Mouse (Mus musculus): ENCODE results near the gene Med14. TPM values are rescaled to one million over a fixed set of nuclear protein-coding genes. Genes with fewer than 3 reads are reported as not detected.

Med14 gene
- polyA plus RNA-seq (2015; fragmentation: Nextera tagmentation; extraction: Ambion mirVana), result 9.6 and 10.4 TPM in 2 replicates

DNA sequence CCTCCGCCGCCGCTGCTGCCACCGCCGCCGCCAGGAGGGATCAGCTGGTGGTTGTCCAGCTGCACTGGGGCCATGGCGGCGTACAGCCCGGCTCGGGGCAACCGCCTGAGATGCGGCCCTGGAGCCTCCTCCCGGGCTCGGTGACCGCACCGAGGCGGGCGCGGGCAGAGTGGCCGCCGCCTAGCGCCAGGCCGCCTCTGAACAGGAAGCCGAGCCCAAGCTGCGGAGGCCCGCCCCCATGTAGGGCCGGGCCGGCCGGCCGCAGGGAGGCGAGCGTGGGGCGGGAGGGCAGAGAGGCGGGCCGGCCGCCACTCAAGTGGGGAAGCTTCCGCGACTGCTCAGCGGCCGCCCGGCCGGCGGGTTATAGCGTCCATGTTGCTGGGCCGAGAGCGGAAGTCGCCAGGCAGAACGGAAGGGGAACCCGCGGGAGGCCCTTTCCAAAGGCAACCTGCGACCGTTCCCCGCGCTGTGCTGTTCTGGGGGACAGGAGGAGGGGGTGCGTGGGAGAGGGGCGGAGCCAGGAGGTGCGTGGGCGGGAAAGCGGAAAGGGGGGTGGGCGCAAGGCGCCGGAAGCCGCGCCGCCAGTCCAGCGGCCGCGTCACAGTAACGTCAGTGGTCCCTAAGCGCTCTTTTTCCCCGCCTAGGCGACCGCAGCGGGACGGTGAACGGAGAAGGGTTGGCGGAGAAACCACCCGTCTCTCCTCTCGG, at the start of gene Med14:
Gene Med14 (minus strand): TSS at position 448 of the 708 bp plus-strand sequence.
- Histone ChIP-seq H3K4me2 (ENCODE audit: low read length) (peak within 1 kb of the TSS; percentile 55), H3K9me3 (replicated peaks; ENCODE audit: low read length) (no peaks in the 10 kb centered on the region), H3K9ac (ENCODE audit: low read depth, low read length) (peak within 1 kb of the TSS; percentile 80), H3K4me3 (replicated peaks; ENCODE audit: low read depth, low read length) (peak within 1 kb of the TSS; percentile 59), H3K4me1 (replicated peaks; ENCODE audit: insufficient read depth, low read length) (no peaks in the 10 kb centered on the region), H3K27me3 (ENCODE audit: insufficient read depth, low read length) (no peaks in the 10 kb centered on the region), H3K36me3 (ENCODE audit: insufficient read depth, low read length) (no peaks in the 10 kb centered on the region), H3K27ac (peak within 1 kb of the TSS; percentile 96)
- ATAC-seq (replicated peaks; ENCODE audit: low FRiP score, low read depth) (peak; percentile 98), DNase-seq (ENCODE audit: low spot score) (peak; percentile 93)
- peak; percentile 39; the same call in 1 of the 2 replicates for TF ChIP-seq CTCF (IDR thresholded peaks at IDR 0.05; ENCODE audit: low read depth)
- 15% methylated on average over 69 of the region's 79 CpGs for WGBS

GRCm38 (mm10) chrX:12800559-12800958, 38.7 kb upstream of the Med14 start:
- TF ChIP-seq CTCF (IDR thresholded peaks at IDR 0.05; ENCODE audit: low read depth), result no peak
- H3K9ac ChIP-seq (ENCODE audit: low read depth, low read length), result no peak overlapping the region
- H3K4me3 ChIP-seq (replicated peaks; ENCODE audit: low read depth, low read length), result no peak overlapping the region
- H3K4me2 ChIP-seq (ENCODE audit: low read length), result no peak overlapping the region
- WGBS, result 77% methylated on average over 4 of the region's 4 CpGs
- no peak overlapping the region for H3K27ac ChIP-seq
- DNase-seq (ENCODE audit: low spot score), result no peak
- no peaks in the 10 kb centered on the region for H3K9me3 ChIP-seq (replicated peaks; ENCODE audit: low read length)
- no peaks in the 10 kb centered on the region for H3K36me3 ChIP-seq (ENCODE audit: insufficient read depth, low read length)
- no peaks in the 10 kb centered on the region for H3K27me3 ChIP-seq (ENCODE audit: insufficient read depth, low read length)
- H3K4me1 ChIP-seq (replicated peaks; ENCODE audit: insufficient read depth, low read length), result no peaks in the 10 kb centered on the region
- no peak for ATAC-seq (replicated peaks; ENCODE audit: low FRiP score, low read depth)

- Histone ChIP-seq H3K27me3 (ENCODE audit: insufficient read depth, low read length) (no peaks in the 10 kb centered on the region), H3K4me2 (ENCODE audit: low read length) (no peak overlapping the region), H3K36me3 (ENCODE audit: insufficient read depth, low read length) (no peaks in the 10 kb centered on the region), H3K9ac (ENCODE audit: low read depth, low read length) (no peak overlapping the region), H3K27ac (no peak overlapping the region), H3K4me3 (replicated peaks; ENCODE audit: low read depth, low read length) (no peak overlapping the region), H3K4me1 (replicated peaks; ENCODE audit: insufficient read depth, low read length) (no peaks in the 10 kb centered on the region), H3K9me3 (replicated peaks; ENCODE audit: low read length) (no peaks in the 10 kb centered on the region)
- ATAC-seq (replicated peaks; ENCODE audit: low FRiP score, low read depth) (no peak), DNase-seq (ENCODE audit: low spot score) (peak; percentile 18)
- peak; percentile 67 for TF ChIP-seq CTCF (IDR thresholded peaks at IDR 0.05; ENCODE audit: low read depth)
- 52% methylated on average over 2 of the region's 2 CpGs for WGBS
Measured at GRCm38 (mm10) chrX:12794842-12795241, 33.0 kb upstream of the Med14 start.

DNA sequence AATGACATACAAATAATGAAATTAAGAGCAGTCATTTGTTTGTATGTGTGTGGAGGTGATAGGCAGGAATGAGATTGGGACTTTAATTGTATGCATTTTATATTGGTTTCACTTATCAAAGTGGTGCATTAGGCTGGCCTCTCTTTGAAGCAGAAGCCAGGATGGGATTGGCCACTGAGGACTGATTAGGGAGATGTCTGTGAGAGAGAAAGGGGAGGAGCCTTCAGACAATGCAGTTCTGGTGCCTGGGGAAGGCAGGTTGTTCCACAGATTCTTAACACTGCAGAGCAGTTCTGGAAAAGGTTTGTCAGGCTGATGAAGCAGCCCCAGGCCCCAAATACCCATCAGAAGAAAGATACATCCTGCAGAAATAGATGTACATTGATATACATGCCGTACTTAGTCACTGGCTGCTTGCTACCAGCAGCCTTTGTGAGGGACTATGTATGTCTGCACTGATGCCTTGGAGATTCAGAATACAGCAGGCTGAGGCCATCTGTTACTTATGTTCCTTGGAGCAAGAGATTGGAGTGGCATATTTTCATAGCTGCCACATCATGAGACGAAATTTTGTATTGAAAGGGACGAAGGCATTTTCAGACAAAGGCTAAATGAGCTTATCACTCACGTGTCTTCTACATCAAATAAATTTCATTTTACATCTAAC, 29.9 kb upstream of the Med14 start:
- TF ChIP-seq CTCF (IDR thresholded peaks at IDR 0.05; ENCODE audit: low read depth), result no peak
- H3K9me3 ChIP-seq (replicated peaks; ENCODE audit: low read length), result no peaks in the 10 kb centered on the region
- DNase-seq (ENCODE audit: low spot score) (no peak), ATAC-seq (replicated peaks; ENCODE audit: low FRiP score, low read depth) (no peak)
- H3K9ac ChIP-seq (ENCODE audit: low read depth, low read length), result no peak overlapping the region
- no peak overlapping the region for H3K27ac ChIP-seq
- H3K4me1 ChIP-seq (replicated peaks; ENCODE audit: insufficient read depth, low read length), result no peaks in the 10 kb centered on the region
- H3K27me3 ChIP-seq (ENCODE audit: insufficient read depth, low read length), result no peaks in the 10 kb centered on the region
- no peaks in the 10 kb centered on the region for H3K36me3 ChIP-seq (ENCODE audit: insufficient read depth, low read length)
- 82% methylated on average over 4 of the region's 4 CpGs for WGBS
- H3K4me2 ChIP-seq (ENCODE audit: low read length), result no peak overlapping the region
- no peak overlapping the region for H3K4me3 ChIP-seq (replicated peaks; ENCODE audit: low read depth, low read length)

- H3K27ac ChIP-seq, result no peak overlapping the region
- no peaks in the 10 kb centered on the region for H3K36me3 ChIP-seq (ENCODE audit: insufficient read depth, low read length)
- H3K27me3 ChIP-seq (ENCODE audit: insufficient read depth, low read length), result no peaks in the 10 kb centered on the region
- H3K4me3 ChIP-seq (replicated peaks; ENCODE audit: low read depth, low read length), result no peak overlapping the region
- H3K4me2 ChIP-seq (ENCODE audit: low read length), result no peak overlapping the region
- ATAC-seq (replicated peaks; ENCODE audit: low FRiP score, low read depth) (no peak), DNase-seq (ENCODE audit: low spot score) (peak; percentile 26)
- WGBS, result 67% methylated on average over 3 of the region's 3 CpGs
- no peak overlapping the region for H3K9ac ChIP-seq (ENCODE audit: low read depth, low read length)
- no peaks in the 10 kb centered on the region for H3K9me3 ChIP-seq (replicated peaks; ENCODE audit: low read length)
- H3K4me1 ChIP-seq (replicated peaks; ENCODE audit: insufficient read depth, low read length), result no peaks in the 10 kb centered on the region
- TF ChIP-seq CTCF (IDR thresholded peaks at IDR 0.05; ENCODE audit: low read depth), result no peak
Measured at GRCm38 (mm10) chrX:12773236-12773635, 11.4 kb upstream of the Med14 start.

- DNase-seq (ENCODE audit: low spot score) (peak; percentile 24), ATAC-seq (replicated peaks; ENCODE audit: low FRiP score, low read depth) (no peak)
- no peak for TF ChIP-seq CTCF (IDR thresholded peaks at IDR 0.05; ENCODE audit: low read depth)
- H3K9ac ChIP-seq (ENCODE audit: low read depth, low read length), result no peak overlapping the region
- no peaks in the 10 kb centered on the region for H3K36me3 ChIP-seq (ENCODE audit: insufficient read depth, low read length)
- H3K4me2 ChIP-seq (ENCODE audit: low read length), result no peak overlapping the region
- WGBS, result 49% methylated on average over 2 of the region's 2 CpGs
- no peak overlapping the region for H3K4me3 ChIP-seq (replicated peaks; ENCODE audit: low read depth, low read length)
- no peak overlapping the region for H3K27ac ChIP-seq
- H3K9me3 ChIP-seq (replicated peaks; ENCODE audit: low read length), result no peaks in the 10 kb centered on the region
- H3K4me1 ChIP-seq (replicated peaks; ENCODE audit: insufficient read depth, low read length), result no peaks in the 10 kb centered on the region
- H3K27me3 ChIP-seq (ENCODE audit: insufficient read depth, low read length), result no peaks in the 10 kb centered on the region
Measured at GRCm38 (mm10) chrX:12771561-12771960, 9.7 kb upstream of the Med14 start.
